ENCODE assay signal across 25 mouse cellular contexts in genomic region chr10:106413181-106413580, GRCm38 (mm10). TPM values are rescaled to one million over a fixed set of nuclear protein-coding genes. Genes with fewer than 3 reads are reported as not detected.
DNase-seq lines count a peak whose midpoint lies in the region; ATAC-seq and TF ChIP-seq lines count a peak whose summit lies in the region.
"Had no signal": no experiment of that assay in that cellular context is flagged by ENCODE, and none has a peak within 500 bp of the region (broad histone marks: within the 10 kb centered on the region; RNA-seq: fewer than 3 reads in every experiment).

No protein-coding gene starts in this region.

- no peak for TF ChIP-seq CTCF in hindbrain, postnatal 0 days (IDR thresholded peaks at IDR 0.05; ENCODE audit: low read depth)
- TF ChIP-seq CTCF in brain, embryonic 14.5 days (IDR thresholded peaks at IDR 0.05; ENCODE audit: borderline replicate concordance, extremely low read depth, insufficient read depth, insufficient read length) = no peak

- TF ChIP-seq POLR2A in brain, embryonic 14.5 days (IDR thresholded peaks at IDR 0.05; ENCODE audit: borderline replicate concordance, extremely low read depth, insufficient read depth, insufficient read length, poor library complexity, severe bottlenecking) = no peak

- no peak overlapping the region for H3K9ac ChIP-seq in hindbrain, postnatal 0 days (replicated peaks; ENCODE audit: low read length)
- no peak overlapping the region for H3K9ac ChIP-seq in hindbrain, embryonic 11.5 days (ENCODE audit: low read depth, low read length)
- no peak overlapping the region for H3K9ac ChIP-seq in midbrain, embryonic 14.5 days (replicated peaks; ENCODE audit: low read length)
- H3K9ac ChIP-seq in midbrain, embryonic 13.5 days (replicated peaks) = no peak overlapping the region
- H3K9ac ChIP-seq: embryonic facial prominence, embryonic 15.5 days; heart, embryonic 15.5 days had no signal

- no peaks in the 10 kb centered on the region for H3K36me3 ChIP-seq in hindbrain, postnatal 0 days (ENCODE audit: insufficient read depth, low read length)
- no peaks in the 10 kb centered on the region for H3K36me3 ChIP-seq in hindbrain, embryonic 11.5 days (ENCODE audit: control insufficient read depth, insufficient read depth, low read length)
- no peaks in the 10 kb centered on the region for H3K36me3 ChIP-seq in midbrain, embryonic 14.5 days (ENCODE audit: control insufficient read depth, insufficient read depth, low read length)
- no peaks in the 10 kb centered on the region for H3K36me3 ChIP-seq in midbrain, embryonic 13.5 days
- H3K36me3 ChIP-seq: embryonic facial prominence, embryonic 15.5 days; forebrain, embryonic 10.5 days; heart, embryonic 15.5 days had no signal

- H3K4me3 ChIP-seq in hindbrain, postnatal 0 days (ENCODE audit: low read length) = no peak overlapping the region
- H3K4me3 ChIP-seq in hindbrain, embryonic 11.5 days (ENCODE audit: low read depth, low read length) = no peak overlapping the region
- no peak overlapping the region for H3K4me3 ChIP-seq in midbrain, embryonic 14.5 days (replicated peaks; ENCODE audit: low read depth, low read length)
- no peak overlapping the region for H3K4me3 ChIP-seq in midbrain, embryonic 13.5 days (replicated peaks)
- H3K4me3 ChIP-seq: embryonic facial prominence, embryonic 15.5 days; erythroblast, embryonic 14.5 days; forebrain, embryonic 10.5 days; heart, adult 2 months; heart, embryonic 15.5 days had no signal

- no peaks in the 10 kb centered on the region for H3K9me3 ChIP-seq in hindbrain, postnatal 0 days (ENCODE audit: low read length)
- no peaks in the 10 kb centered on the region for H3K9me3 ChIP-seq in hindbrain, embryonic 11.5 days (ENCODE audit: control insufficient read depth, low read length)
- no peaks in the 10 kb centered on the region for H3K9me3 ChIP-seq in midbrain, embryonic 14.5 days (ENCODE audit: control insufficient read depth, low read length)
- no peaks in the 10 kb centered on the region for H3K9me3 ChIP-seq in midbrain, embryonic 13.5 days
- H3K9me3 ChIP-seq: embryonic facial prominence, embryonic 15.5 days; forebrain, embryonic 10.5 days; heart, embryonic 15.5 days had no signal

- ATAC-seq in hindbrain, postnatal 0 days = no peak
- ATAC-seq in hindbrain, embryonic 11.5 days (ENCODE audit: low FRiP score) = no peak
- ATAC-seq in midbrain, embryonic 14.5 days (ENCODE audit: low FRiP score, low TSS enrichment) = no peak
- no peak for ATAC-seq in midbrain, embryonic 13.5 days
- ATAC-seq: forebrain, embryonic 16.5 days; hindbrain, embryonic 16.5 days had no signal

- DNase-seq in cerebellum, postnatal 10 days = peak; percentile 70 to 78
- no peak for DNase-seq in cerebellum, adult 8-10 months
- DNase-seq in hindbrain, postnatal 0 days (ENCODE audit: low spot score) = peak; percentile 28
- no peak for DNase-seq in hindbrain, embryonic 11.5 days (ENCODE audit: low spot score)
- peak; percentile 32 for DNase-seq in midbrain, embryonic 14.5 days
- DNase-seq in brain, embryonic 14.5 days (ENCODE audit: low read depth) = peak; percentile 11
- DNase-seq: adrenal gland, postnatal 36 days; cerebellum, adult 11 months; cerebellum, adult 9-10 months; embryo, embryonic 11 days; gastrocnemius, postnatal 14 days; heart, adult 2 months; heart, postnatal 14 days; kidney, adult 11 months had no signal

- 67% methylated on average over 4 of the region's 4 CpGs for WGBS in hindbrain, postnatal 0 days
- WGBS in hindbrain, embryonic 11.5 days = 92% methylated on average over 4 of the region's 4 CpGs
- WGBS in midbrain, embryonic 14.5 days = 80% methylated on average over 4 of the region's 4 CpGs
- 76% methylated on average over 4 of the region's 4 CpGs for WGBS in midbrain, embryonic 13.5 days

- no peak overlapping the region for H3K27ac ChIP-seq in hindbrain, postnatal 0 days
- H3K27ac ChIP-seq in hindbrain, embryonic 11.5 days (ENCODE audit: low read depth, low read length) = no peak overlapping the region
- H3K27ac ChIP-seq in midbrain, embryonic 14.5 days (replicated peaks; ENCODE audit: low read depth, low read length) = no peak overlapping the region
- H3K27ac ChIP-seq in midbrain, embryonic 13.5 days = no peak overlapping the region
- H3K27ac ChIP-seq: embryonic facial prominence, embryonic 15.5 days; forebrain, embryonic 10.5 days; heart, adult 2 months; heart, embryonic 15.5 days had no signal

- H3K4me1 ChIP-seq in hindbrain, postnatal 0 days (ENCODE audit: insufficient read depth, low read length) = no peaks in the 10 kb centered on the region
- no peaks in the 10 kb centered on the region for H3K4me1 ChIP-seq in hindbrain, embryonic 11.5 days (replicated peaks; ENCODE audit: control insufficient read depth, insufficient read depth, low read length)
- no peaks in the 10 kb centered on the region for H3K4me1 ChIP-seq in midbrain, embryonic 14.5 days (ENCODE audit: control insufficient read depth, insufficient read depth, low read length)
- H3K4me1 ChIP-seq in midbrain, embryonic 13.5 days (replicated peaks) = no peaks in the 10 kb centered on the region
- H3K4me1 ChIP-seq: embryonic facial prominence, embryonic 15.5 days; forebrain, embryonic 10.5 days; heart, embryonic 15.5 days had no signal

- H3K4me2 ChIP-seq in hindbrain, postnatal 0 days (ENCODE audit: low read depth, low read length) = no peak overlapping the region
- H3K4me2 ChIP-seq in hindbrain, embryonic 11.5 days (replicated peaks; ENCODE audit: low read depth, low read length) = no peak overlapping the region
- H3K4me2 ChIP-seq in midbrain, embryonic 14.5 days (ENCODE audit: low read length) = no peak overlapping the region
- H3K4me2 ChIP-seq in midbrain, embryonic 13.5 days (replicated peaks) = no peak overlapping the region
- H3K4me2 ChIP-seq: embryonic facial prominence, embryonic 15.5 days; heart, embryonic 11.5 days; heart, embryonic 15.5 days had no signal

- H3K27me3 ChIP-seq in hindbrain, postnatal 0 days (ENCODE audit: insufficient read depth, low read length) = no peaks in the 10 kb centered on the region
- H3K27me3 ChIP-seq in hindbrain, embryonic 11.5 days (ENCODE audit: control insufficient read depth, insufficient read depth, low read length) = no peaks in the 10 kb centered on the region
- no peaks in the 10 kb centered on the region for H3K27me3 ChIP-seq in midbrain, embryonic 14.5 days (ENCODE audit: control insufficient read depth, insufficient read depth, low read length)
- no peaks in the 10 kb centered on the region for H3K27me3 ChIP-seq in midbrain, embryonic 13.5 days
- H3K27me3 ChIP-seq: CH12.LX; embryonic facial prominence, embryonic 15.5 days; heart, embryonic 15.5 days had no signal

RNA-seq across cellular contexts. Expression of gene Ppfia2, which starts 57.0 kb away (rescaled TPM):
- 41.7 and 45.5 TPM in 2 replicates for total RNA-seq in hindbrain, postnatal 0 days (2014; rRNA removed)
- 29.7 and 30.3 TPM in 2 replicates for polyA plus RNA-seq in hindbrain, postnatal 0 days (2015; fragmentation: Nextera tagmentation; extraction: Ambion mirVana)
- polyA plus RNA-seq in hindbrain, embryonic 11.5 days (2014; fragmentation: Nextera tagmentation; extraction: Ambion mirVana) = 6.2 and 7.8 TPM in 2 replicates
- polyA plus RNA-seq in midbrain, embryonic 14.5 days (2014; fragmentation: Nextera tagmentation; extraction: Ambion mirVana) = 37.1 TPM in 2 replicates
- 18.8 and 21.4 TPM in 2 replicates for polyA plus RNA-seq in midbrain, embryonic 13.5 days (2015; fragmentation: Nextera tagmentation; extraction: Ambion mirVana)
- polyA plus RNA-seq in brain, embryonic 14.5 days (2012; rRNA removed) = 21.4 and 31.8 TPM in 2 replicates
- total RNA-seq: CH12.LX; common myeloid progenitor, adult 5-6 weeks; hematopoietic stem cell, adult 5-6 weeks had no signal
- polyA plus RNA-seq: erythroblast, embryonic 14.5 days had no signal

Comparison
In these comparisons a context has a peak if more than half of its experiments do, and no peak if none do; other contexts are left out.
1. DNase-seq: peak in cerebellum, postnatal 10 days (2 of 2), hindbrain, postnatal 0 days (single experiment), midbrain, embryonic 14.5 days (single experiment) and brain, embryonic 14.5 days (single experiment); none in cerebellum, adult 8-10 months (single experiment) and hindbrain, embryonic 11.5 days (single experiment).